Mouse (Mus musculus) liver, embryonic 16.5 days (tissue): ENCODE results near the gene Dnajb4. TPM values are rescaled to one million over a fixed set of nuclear protein-coding genes. Genes with fewer than 3 reads are reported as not detected.

Experiments used
- ATAC-seq: fragments of 200-750 bp; cut with Nextera tagmentation; 2 replicates; pipeline ENCODE4 v1.8.0; 2017; ENCODE audit warnings: low read depth, mild to moderate bottlenecking, moderate number of reproducible peaks, moderate library complexity
- H3K27ac ChIP-seq: fragments of 300-500 bp; sonication (generic); 2 replicates; pipeline ENCODE4 v1.5.1; 2014; ENCODE audit warnings: mild to moderate bottlenecking, low read length
- H3K27me3 ChIP-seq: fragments of 300-500 bp; sonication (generic); 2 replicates; pipeline ENCODE4 v1.6.1; 2014; ENCODE audit warnings: low read depth, low read length, mixed read lengths; ENCODE audit not compliant: control insufficient read depth, insufficient read depth
- H3K36me3 ChIP-seq: fragments of 300-500 bp; sonication (generic); 2 replicates; pipeline ENCODE4 v1.6.1; 2014; ENCODE audit warnings: mild to moderate bottlenecking; ENCODE audit not compliant: control insufficient read depth, insufficient read depth
- H3K4me1 ChIP-seq: fragments of 300-500 bp; sonication (generic); 2 replicates; pipeline ENCODE4 v1.6.1; 2014; ENCODE audit warnings: low read depth, low read length, mixed read lengths; ENCODE audit not compliant: control insufficient read depth
- H3K4me2 ChIP-seq: fragments of 300-500 bp; sonication (generic); 2 replicates; pipeline ENCODE4 v1.6.1; 2014; ENCODE audit warnings: low read depth, low read length, mixed read lengths
- H3K4me3 ChIP-seq: fragments of 300-500 bp; sonication (generic); 2 replicates; pipeline ENCODE4 v1.5.1; 2014; ENCODE audit warnings: low read depth, mild to moderate bottlenecking, low read length
- H3K9ac ChIP-seq: fragments of 300-500 bp; sonication (generic); 2 replicates; pipeline ENCODE4 v1.6.1; 2014; ENCODE audit warnings: low read depth, low read length
- H3K9me3 ChIP-seq: fragments of 300-500 bp; sonication (generic); replicated peaks from 2 replicates; pipeline ENCODE4 v1.6.1; 2016; ENCODE audit warnings: low read length; ENCODE audit not compliant: control insufficient read depth
- WGBS: fragments of 180-500 bp; shearing (Covaris S2); extraction: QIAGEN DNeasy Blood & Tissue Kit; methylation state at CpG from one replicate; pipeline ENCODE4 v1.1.7; 2014; ENCODE audit not compliant: insufficient replicate concordance; 5-methylcytosine and 5-hydroxymethylcytosine counted together
- polyA plus RNA-seq: library from polyadenylated mRNA; unstranded; fragments of >200 nt; fragmentation: Nextera tagmentation; extraction: Ambion mirVana; gene quantifications from 2 replicates; pipeline ENCODE4 v1.2.1, GENCODE M21; 2015

The Dnajb4 gene
- polyA plus RNA-seq, 1 experiment from 2014 or later, result 37.1 TPM

DNA sequence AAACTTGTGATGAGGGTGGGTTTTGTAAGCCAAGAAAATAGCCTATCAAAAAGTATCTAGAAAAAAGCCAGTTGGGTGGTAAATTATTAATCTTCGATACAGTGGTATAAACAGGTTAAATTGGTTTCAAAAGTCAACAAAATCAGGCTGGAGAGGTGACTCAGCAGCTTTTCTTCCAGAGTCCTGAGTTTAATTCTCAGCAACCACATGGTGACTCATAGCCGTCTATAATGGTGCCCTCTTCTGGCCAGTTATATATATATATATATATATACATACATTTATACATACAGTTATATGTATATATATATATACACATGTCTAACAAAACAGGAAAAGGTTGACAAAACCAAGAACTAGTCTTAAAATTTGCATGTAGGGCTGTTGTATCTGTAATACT is 28.7 kb upstream of the Dnajb4 start:
- Histone ChIP-seq H3K4me3 (no peak overlapping the region), H3K9ac (no peak overlapping the region), H3K27ac (no peak overlapping the region), H3K9me3 (no peaks in the 10 kb centered on the region), H3K4me2 (no peak overlapping the region), H3K4me1 (no peaks in the 10 kb centered on the region), H3K36me3 (peaks cover 19% of the 10 kb centered on the region), H3K27me3 (no peaks in the 10 kb centered on the region)
- peak; percentile 69 for ATAC-seq
- 31% methylated on average over 2 of the region's 2 CpGs for WGBS

DNA sequence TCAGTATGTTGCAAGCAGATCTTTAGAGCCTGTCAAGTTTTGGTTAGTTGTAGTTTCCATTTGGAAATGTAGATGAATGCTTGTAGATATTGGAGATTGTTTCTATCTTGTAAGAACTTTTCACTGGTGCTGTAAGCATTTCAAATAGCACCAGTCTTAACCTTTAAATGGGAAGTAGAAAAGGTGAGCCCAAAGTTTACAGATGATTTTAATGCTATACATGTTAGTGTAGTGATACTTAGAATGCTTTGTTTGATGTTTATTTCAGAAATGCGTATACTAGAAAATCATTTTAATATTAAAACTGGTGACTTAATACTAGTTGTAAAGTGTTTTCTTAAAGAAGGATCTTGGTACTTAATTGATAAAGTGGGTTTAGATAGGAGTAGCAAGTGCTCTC is 25.7 kb upstream of the Dnajb4 start:
- H3K27ac ChIP-seq, result no peak overlapping the region
- no peak for ATAC-seq
- WGBS, result 92% methylated on average over 1 of the region's 1 CpGs
- H3K4me3 ChIP-seq, result no peak overlapping the region
- H3K9ac ChIP-seq, result no peak overlapping the region
- no peak overlapping the region for H3K4me2 ChIP-seq
- H3K27me3 ChIP-seq, result no peaks in the 10 kb centered on the region
- H3K36me3 ChIP-seq, result peaks cover 28% of the 10 kb centered on the region
- H3K4me1 ChIP-seq, result no peaks in the 10 kb centered on the region; the same call in 1 of the 2 replicates
- no peaks in the 10 kb centered on the region for H3K9me3 ChIP-seq

DNA sequence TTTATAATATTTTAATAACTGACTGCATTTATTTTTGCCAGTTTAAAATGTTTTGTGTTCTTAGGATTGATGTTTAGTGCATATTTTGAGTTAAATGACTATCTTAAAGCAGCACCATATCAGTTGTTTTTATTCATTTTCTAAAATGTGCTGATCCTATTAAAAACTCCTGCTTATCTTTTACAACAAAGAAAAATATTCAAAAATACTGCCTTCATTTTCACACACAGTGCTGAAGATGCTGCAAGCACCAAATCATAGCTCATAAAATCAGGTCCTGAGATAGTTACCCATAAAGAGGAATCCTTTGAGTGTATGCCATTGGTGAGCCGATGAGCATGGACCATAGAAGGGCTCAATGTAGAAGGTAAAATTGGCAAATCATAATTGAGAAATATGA is 25.1 kb upstream of the Dnajb4 start:
- Histone ChIP-seq H3K4me3 (no peak overlapping the region), H3K9ac (no peak overlapping the region), H3K9me3 (no peaks in the 10 kb centered on the region), H3K36me3 (peaks cover 32% of the 10 kb centered on the region), H3K27ac (no peak overlapping the region), H3K4me2 (no peak overlapping the region), H3K4me1 (no peaks in the 10 kb centered on the region; the same call in 1 of the 2 replicates), H3K27me3 (no peaks in the 10 kb centered on the region)
- WGBS, result 88% methylated on average over 1 of the region's 1 CpGs
- ATAC-seq, result no peak

DNA sequence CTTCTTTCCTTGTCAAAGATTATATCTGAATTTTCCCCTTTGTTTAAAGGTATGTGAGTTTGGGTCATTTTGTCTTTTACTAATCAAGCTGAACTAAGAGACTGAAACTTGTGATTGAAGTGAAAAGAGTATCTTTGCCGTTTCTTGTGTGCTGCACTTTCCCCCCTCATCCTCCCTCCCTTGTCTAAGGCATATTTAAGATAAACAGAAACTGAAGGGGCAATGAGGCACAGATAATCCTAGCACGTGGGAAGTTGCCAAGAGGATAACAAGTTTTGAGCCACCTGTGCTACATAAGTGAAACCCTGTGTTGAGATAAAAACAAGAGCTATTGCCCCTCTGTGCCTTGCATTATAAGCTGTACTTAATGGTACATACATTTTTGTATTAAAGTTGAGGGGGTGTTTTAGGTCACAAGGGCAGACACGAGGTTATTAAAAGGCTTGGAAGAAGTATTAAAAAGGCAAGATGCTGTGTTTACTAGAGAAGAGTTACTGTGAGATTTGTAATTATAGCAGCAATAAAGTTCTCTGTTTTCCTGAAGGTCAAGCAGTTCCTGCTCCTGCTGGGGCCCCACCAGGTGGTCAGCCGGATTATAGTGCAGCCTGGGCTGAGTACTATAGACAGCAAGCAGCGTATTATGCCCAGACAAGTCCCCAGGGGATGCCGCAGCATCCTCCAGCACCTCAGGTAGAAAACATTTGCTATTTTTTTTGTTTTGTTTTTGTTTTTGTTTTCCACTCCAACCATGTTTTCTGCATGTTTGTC is 21.4 kb upstream of the Dnajb4 start:
- no peak overlapping the region for H3K9ac ChIP-seq
- H3K27me3 ChIP-seq, result no peaks in the 10 kb centered on the region
- H3K27ac ChIP-seq, result no peak overlapping the region
- 57% methylated on average over 6 of the region's 6 CpGs for WGBS
- peak; percentile 71 for ATAC-seq
- no peak overlapping the region for H3K4me2 ChIP-seq
- H3K9me3 ChIP-seq, result no peaks in the 10 kb centered on the region
- H3K4me3 ChIP-seq, result no peak overlapping the region
- H3K36me3 ChIP-seq, result peaks cover 48% of the 10 kb centered on the region
- H3K4me1 ChIP-seq, result no peaks in the 10 kb centered on the region; the same call in 1 of the 2 replicates

DNA sequence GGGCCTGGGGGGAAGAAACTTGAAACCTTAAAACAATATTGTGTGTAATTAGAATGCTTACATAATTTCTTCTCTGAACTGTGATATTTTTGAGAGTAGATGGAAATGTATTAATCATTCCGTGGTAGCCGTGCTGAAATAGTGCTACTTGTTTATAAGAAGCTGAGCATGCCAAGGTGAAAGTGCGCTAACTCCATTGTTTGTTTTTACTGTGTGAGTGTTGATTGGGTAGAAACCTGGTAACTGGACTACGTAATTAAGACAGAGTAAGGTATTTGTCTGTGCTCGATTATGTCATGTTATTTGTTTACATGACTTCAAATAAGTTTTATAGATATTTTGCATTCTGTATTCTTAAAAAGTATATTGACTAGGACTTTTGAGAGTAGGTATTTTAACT is 19.2 kb upstream of the Dnajb4 start:
- H3K27ac ChIP-seq, result no peak overlapping the region
- no peak overlapping the region for H3K4me3 ChIP-seq
- H3K9me3 ChIP-seq, result no peaks in the 10 kb centered on the region
- H3K27me3 ChIP-seq, result no peaks in the 10 kb centered on the region
- H3K4me1 ChIP-seq, result no peaks in the 10 kb centered on the region; the same call in 1 of the 2 replicates
- peaks cover 61% of the 10 kb centered on the region for H3K36me3 ChIP-seq
- H3K9ac ChIP-seq, result no peak overlapping the region
- no peak overlapping the region for H3K4me2 ChIP-seq
- ATAC-seq, result no peak
- WGBS, result 90% methylated on average over 5 of the region's 5 CpGs

DNA sequence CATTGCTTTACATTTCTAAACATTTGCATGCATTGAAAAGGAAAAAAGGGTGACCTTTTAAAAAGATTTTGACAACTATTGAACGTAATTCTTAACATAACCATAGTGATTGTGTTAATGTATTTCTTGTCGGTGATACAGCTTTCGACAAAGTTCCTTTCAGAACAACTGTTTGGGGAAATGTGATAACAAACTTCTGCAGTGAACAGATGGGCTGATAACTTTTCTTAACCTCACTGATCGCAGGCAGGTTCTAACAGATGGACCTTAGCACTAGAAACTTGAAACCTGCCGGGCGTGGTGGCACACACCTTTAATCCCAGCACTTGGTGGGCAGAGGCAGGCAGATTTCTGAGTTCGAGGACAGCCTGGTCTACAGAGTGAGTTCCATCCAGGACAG is 18.7 kb upstream of the Dnajb4 start:
- no peak overlapping the region for H3K9ac ChIP-seq
- WGBS, result 58% methylated on average over 7 of the region's 7 CpGs
- no peak overlapping the region for H3K27ac ChIP-seq
- peaks cover 65% of the 10 kb centered on the region for H3K36me3 ChIP-seq
- no peak overlapping the region for H3K4me3 ChIP-seq
- no peaks in the 10 kb centered on the region; the same call in 1 of the 2 replicates for H3K4me1 ChIP-seq
- no peak for ATAC-seq
- H3K9me3 ChIP-seq, result no peaks in the 10 kb centered on the region
- no peak overlapping the region for H3K4me2 ChIP-seq
- H3K27me3 ChIP-seq, result no peaks in the 10 kb centered on the region

DNA sequence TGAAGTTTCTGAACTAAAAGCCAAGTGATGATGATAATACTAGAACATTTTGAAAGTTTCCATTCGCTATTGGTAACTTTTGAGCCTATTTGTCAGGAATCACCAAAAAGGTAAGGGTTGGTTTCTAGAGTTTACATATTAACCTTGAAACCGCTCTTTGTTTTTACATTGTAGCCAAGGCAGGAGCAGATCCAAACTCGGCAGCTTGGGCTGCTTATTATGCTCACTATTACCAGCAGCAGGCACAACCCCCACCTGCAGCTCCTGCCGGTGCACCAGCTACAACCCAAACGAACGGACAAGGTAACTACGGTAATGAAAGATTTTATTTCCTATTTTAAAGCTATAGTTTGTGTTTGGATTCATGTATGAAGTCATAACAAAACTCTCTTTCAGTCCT is 15.8 kb upstream of the Dnajb4 start:
- Histone ChIP-seq H3K27ac (no peak overlapping the region), H3K27me3 (no peaks in the 10 kb centered on the region), H3K4me2 (no peak overlapping the region), H3K9ac (no peak overlapping the region), H3K4me3 (no peak overlapping the region), H3K9me3 (no peaks in the 10 kb centered on the region), H3K36me3 (peaks cover 80% of the 10 kb centered on the region), H3K4me1 (no peaks in the 10 kb centered on the region)
- 83% methylated on average over 7 of the region's 7 CpGs for WGBS
- no peak for ATAC-seq

DNA sequence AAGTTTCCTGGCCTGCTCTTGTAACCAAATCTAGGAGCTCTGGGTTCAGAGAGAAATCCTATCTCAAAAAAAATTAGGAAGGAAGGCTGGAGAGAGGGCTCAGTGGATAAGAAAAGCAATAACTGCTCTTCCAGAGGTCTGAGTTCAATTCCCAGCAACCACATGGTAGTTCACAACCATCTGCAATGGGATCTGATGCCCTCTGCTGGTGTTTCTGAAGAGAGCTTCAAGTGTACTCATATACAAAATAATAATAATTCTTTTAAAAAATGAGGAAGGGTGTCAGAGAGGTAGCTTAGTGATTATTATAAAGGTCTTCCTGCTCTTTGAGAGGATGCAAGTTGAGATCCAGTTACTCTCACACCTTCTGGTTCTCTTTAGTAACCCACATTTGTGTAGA is 14.8 kb upstream of the Dnajb4 start:
- Histone ChIP-seq H3K27ac (no peak overlapping the region), H3K9me3 (no peaks in the 10 kb centered on the region), H3K9ac (no peak overlapping the region), H3K27me3 (no peaks in the 10 kb centered on the region), H3K4me1 (no peaks in the 10 kb centered on the region), H3K4me2 (no peak overlapping the region), H3K36me3 (peaks cover 82% of the 10 kb centered on the region), H3K4me3 (no peak overlapping the region)
- ATAC-seq, result no peak

DNA sequence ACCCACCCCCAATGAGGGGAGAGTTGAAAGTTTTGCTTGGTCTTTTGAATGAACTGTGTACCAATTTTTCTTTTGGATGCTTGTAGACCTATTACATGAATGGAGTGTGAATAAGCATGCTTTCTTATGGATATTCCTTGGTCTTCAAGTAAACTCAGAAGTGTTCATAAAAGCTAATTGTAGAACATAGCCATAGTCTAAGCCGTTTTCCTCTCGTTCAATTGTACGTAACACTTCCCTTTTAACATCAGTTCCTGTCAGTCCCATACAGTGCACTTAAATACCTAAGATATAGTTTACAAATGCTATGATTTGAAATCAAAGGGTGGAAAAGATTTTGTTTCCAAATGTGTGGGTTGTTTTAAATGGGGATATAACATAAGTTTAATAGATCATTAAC is 3.3 kb upstream of the Dnajb4 start:
- H3K27me3 ChIP-seq, result no peaks in the 10 kb centered on the region
- peak overlapping the region; percentile 18; the same call in 1 of the 2 replicates for H3K4me3 ChIP-seq
- H3K4me1 ChIP-seq, result peaks cover 20% of the 10 kb centered on the region
- ATAC-seq, result no peak
- no peaks in the 10 kb centered on the region for H3K9me3 ChIP-seq
- H3K9ac ChIP-seq, result no peak overlapping the region
- peak overlapping the region; percentile 88 for H3K4me2 ChIP-seq
- no peak overlapping the region for H3K27ac ChIP-seq
- peaks cover 26% of the 10 kb centered on the region for H3K36me3 ChIP-seq
- WGBS, result 32% methylated on average over 3 of the region's 3 CpGs
